Mouse (Mus musculus): Measurements from ENCODE around the gene Stim1.

GRCm38 (mm10) chr7:102330270-102330669 lies 62.7 kb downstream of the Stim1 start:
- no peak for TF ChIP-seq CTCF (IDR thresholded peaks at IDR 0.05; ENCODE audit: low read depth)
- no peak for TF ChIP-seq EP300 (IDR thresholded peaks at IDR 0.05; ENCODE audit: low read depth)

Data from liver, postnatal 0 days (tissue).